Mouse (Mus musculus) C2C12 (cell line): ENCODE results near the gene Wapl.

Source experiments
- CEBPB ChIP-seq: IDR thresholded peaks from one replicate; pipeline ENCODE4 v1.6.1; 2011; ENCODE audit warnings: low read depth, mild to moderate bottlenecking, control low read depth, moderate library complexity
- CTCF ChIP-seq: IDR thresholded peaks from one replicate; pipeline ENCODE4 v1.5.1; 2011; ENCODE audit not compliant: control insufficient read depth, insufficient read depth, insufficient read length
- FOSL1 ChIP-seq: IDR thresholded peaks from one replicate; pipeline ENCODE4 v1.8.0; 2011; ENCODE audit warnings: mild to moderate bottlenecking, low read length; ENCODE audit not compliant: poor library complexity, insufficient read depth, severe bottlenecking
- MAX ChIP-seq: IDR thresholded peaks from one replicate; pipeline ENCODE4 v1.6.1; 2011; ENCODE audit warnings: mild to moderate bottlenecking, control low read depth
- MYOD1 ChIP-seq: IDR thresholded peaks from one replicate; pipeline ENCODE4 v1.6.1; 2011; ENCODE audit warnings: low read depth; ENCODE audit not compliant: control insufficient read depth, insufficient read length
- MYOG ChIP-seq: IDR thresholded peaks from one replicate; pipeline ENCODE4 v1.6.1; 2011; ENCODE audit not compliant: control insufficient read depth, insufficient read length; ENCODE audit errors: extremely low read depth
- USF1 ChIP-seq: IDR thresholded peaks from one replicate; pipeline ENCODE4 v1.6.1; 2011; ENCODE audit warnings: low read depth, mild to moderate bottlenecking, control low read depth, moderate library complexity

- TF ChIP-seq CTCF (no peak), CEBPB (no peak), USF1 (no peak), MAX (no peak), FOSL1 (no peak), MYOG (no peak), MYOD1 (no peak)
Observed at GRCm38 (mm10) chr14:34644140-34644539, 29.6 kb upstream of the Wapl start.
